Mouse (Mus musculus): ENCODE measurements around the gene Cwc27. TPM values are rescaled to one million over a fixed set of nuclear protein-coding genes. Genes with fewer than 3 reads are reported as not detected.

The Cwc27 gene
- 27.9 and 29.1 TPM in 2 replicates for polyA plus RNA-seq (2016; fragmentation: Nextera tagmentation; extraction: Ambion mirVana)

DNA sequence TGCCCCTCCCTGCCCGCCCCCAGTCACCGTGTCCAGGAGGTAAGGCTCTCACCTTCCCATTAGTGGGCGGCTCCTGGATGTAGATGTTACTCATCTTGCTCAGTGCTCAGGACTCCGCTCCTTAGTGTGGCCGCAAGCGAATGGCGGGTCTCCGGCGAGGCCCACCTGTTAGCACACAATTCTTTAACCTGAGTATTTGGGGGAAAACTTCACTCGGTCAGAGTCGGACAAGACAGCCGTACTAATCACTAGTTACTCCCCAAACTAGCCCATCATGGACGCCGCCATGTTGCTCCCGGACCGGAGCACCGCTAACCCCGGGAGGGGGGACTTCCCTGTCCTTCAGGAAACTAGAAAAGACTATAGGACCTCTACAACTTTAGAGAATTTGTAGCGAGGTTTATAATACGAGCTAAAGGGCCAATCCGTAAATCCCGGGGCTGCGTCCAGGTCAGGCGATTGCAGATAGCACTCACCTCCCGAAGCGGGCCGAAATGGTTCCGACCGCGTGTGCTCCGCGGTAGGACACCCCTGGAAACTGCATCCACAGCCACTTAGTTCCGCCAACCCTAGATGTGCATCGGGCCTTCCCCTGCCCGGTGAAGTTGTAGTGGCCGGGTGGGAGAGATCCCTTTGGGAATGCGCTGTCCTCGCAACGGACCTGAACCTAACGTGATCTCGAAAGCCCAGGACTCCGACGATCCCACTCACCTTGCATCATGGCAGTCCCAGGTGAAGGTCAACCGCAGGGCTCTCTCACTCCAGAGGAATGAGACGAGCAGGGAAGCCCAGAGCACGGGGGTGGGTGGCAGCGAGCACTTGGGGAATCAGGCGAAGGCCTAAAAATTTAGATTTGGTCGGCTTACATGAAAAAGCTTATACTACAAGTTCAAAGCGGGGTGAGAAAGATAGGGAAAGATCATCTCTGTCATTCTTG is at the start of gene Cwc27:
Cwc27 (minus strand) TSS at position 508 of the 937 bp plus-strand sequence.
- peak within 1 kb of the TSS; percentile 71 for H3K4me3 ChIP-seq
- 1% methylated on average over 50 of the region's 50 CpGs for WGBS
- DNase-seq (ENCODE audit: low spot score): peak; percentile 83
- peaks cover 26% of the 10 kb centered on the region for H3K4me1 ChIP-seq (replicated peaks)
- peak within 1 kb of the TSS; percentile 98 for H3K27ac ChIP-seq
- H3K36me3 ChIP-seq: 0 out of 2 replicates have a peak, but pooled peaks cover 3% of the 10 kb centered on the region
- no peaks in the 10 kb centered on the region for H3K27me3 ChIP-seq (ENCODE audit: insufficient read depth, poor library complexity, severe bottlenecking)
- no peaks in the 10 kb centered on the region for H3K9me3 ChIP-seq

DNA sequence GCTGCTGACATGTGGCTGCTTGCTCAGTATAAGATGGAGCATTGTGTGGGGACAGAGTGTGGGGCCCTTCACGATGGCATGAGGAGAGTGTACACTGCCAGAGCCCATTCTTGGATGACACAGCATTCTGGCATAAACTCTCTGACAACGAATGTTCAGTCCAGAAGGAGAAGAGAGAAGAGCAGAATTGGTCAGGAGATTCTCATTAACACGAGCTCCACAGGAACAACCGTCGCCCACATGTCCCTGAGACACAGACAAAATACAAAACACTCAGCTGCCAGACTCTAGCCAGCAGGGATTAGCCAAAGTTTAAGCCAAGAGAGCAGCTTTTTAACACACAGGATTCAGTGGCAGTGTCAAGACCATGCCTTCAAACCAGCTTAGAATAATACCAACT is 49.8 kb upstream of the Cwc27 start:
- H3K27me3 ChIP-seq (ENCODE audit: insufficient read depth, poor library complexity, severe bottlenecking): peaks cover 35% of the 10 kb centered on the region
- H3K27ac ChIP-seq: no peak overlapping the region
- DNase-seq (ENCODE audit: low spot score): no peak
- H3K4me1 ChIP-seq (replicated peaks): peaks cover 10% of the 10 kb centered on the region
- 90% methylated on average over 5 of the region's 5 CpGs for WGBS
- no peak overlapping the region for H3K4me3 ChIP-seq
- H3K36me3 ChIP-seq: no peaks in the 10 kb centered on the region
- no peaks in the 10 kb centered on the region for H3K9me3 ChIP-seq

DNA sequence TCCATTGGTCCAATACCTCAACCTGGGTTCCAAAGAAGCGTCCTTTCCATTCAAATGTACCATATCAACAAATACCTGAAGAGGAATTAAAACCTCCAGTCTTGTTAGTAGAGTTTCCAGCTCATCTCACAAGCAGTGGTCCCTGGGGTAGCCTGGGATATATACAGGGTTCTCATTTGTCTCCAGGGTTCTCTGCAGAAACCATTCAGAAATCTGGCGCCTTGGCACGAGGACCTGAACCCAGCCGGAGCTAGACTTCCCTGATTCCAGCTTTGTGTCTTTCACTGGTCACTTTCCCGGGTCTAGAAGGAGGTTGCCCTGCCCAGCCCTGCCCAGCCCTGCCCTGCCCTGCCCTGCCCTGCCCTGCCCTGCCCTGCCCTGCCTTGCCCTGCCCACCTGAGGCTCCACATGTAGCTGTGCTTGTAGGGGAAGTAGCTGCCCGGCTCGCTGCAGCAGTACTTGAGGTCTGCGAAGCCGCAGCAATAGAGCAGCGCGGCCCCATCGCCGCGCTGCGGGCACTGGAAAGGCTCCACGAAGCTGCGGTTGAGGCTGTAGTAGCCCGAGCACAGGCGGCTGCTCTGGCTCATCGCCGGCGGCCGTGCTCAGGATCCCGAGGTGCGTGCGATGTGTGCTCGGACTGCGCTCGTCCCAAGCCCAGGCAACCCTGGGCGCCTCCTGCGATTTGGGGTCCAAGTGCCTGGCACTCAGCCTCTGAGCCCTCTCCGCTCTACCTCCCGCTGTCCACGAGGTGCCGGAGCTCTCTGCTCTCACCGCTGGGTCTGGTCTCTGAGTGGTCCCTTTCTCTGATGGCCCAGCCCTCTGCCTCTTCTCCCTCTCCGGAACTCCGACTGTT is 46.4 kb upstream of the Cwc27 start, which contains the start of gene Shisal2b:
Shisal2b (minus strand) TSS at position 767 of the 853 bp plus-strand sequence.
- H3K27me3 ChIP-seq (ENCODE audit: insufficient read depth, poor library complexity, severe bottlenecking): peaks cover 37% of the 10 kb centered on the region
- no peaks in the 10 kb centered on the region for H3K36me3 ChIP-seq
- DNase-seq (ENCODE audit: low spot score): peak; percentile 55
- H3K9me3 ChIP-seq: no peaks in the 10 kb centered on the region
- peak within 1 kb of the TSS; percentile 60 for H3K4me3 ChIP-seq
- 5% methylated on average over 38 of the region's 38 CpGs for WGBS
- peak within 1 kb of the TSS; percentile 76 for H3K27ac ChIP-seq
- peaks cover 10% of the 10 kb centered on the region for H3K4me1 ChIP-seq (replicated peaks)

DNA sequence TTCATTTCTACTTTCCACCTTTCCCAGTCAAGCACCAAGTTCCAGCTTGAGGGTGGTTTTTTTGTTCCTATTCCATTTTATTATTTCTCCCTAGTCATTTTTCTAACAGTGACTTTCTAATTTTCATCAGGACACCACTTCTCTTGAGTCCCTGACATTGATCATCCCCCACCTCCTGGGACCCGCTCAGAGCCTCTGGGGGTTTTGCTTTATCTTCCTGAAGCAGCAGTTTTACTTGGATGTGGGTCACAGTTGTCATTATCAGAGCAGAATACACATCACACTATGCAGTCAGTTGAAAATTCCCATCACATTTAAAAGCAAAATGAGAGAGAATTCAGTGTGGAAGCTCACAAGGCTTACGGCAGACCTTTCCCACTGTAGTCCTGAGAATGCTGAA is 36.7 kb upstream of the Cwc27 start:
- DNase-seq (ENCODE audit: low spot score): no peak
- no peak overlapping the region for H3K27ac ChIP-seq
- no peaks in the 10 kb centered on the region for H3K4me1 ChIP-seq (replicated peaks)
- 90% methylated on average over 2 of the region's 2 CpGs for WGBS
- H3K9me3 ChIP-seq: no peaks in the 10 kb centered on the region
- no peak overlapping the region for H3K4me3 ChIP-seq
- H3K36me3 ChIP-seq: no peaks in the 10 kb centered on the region
- H3K27me3 ChIP-seq (ENCODE audit: insufficient read depth, poor library complexity, severe bottlenecking): no peaks in the 10 kb centered on the region

DNA sequence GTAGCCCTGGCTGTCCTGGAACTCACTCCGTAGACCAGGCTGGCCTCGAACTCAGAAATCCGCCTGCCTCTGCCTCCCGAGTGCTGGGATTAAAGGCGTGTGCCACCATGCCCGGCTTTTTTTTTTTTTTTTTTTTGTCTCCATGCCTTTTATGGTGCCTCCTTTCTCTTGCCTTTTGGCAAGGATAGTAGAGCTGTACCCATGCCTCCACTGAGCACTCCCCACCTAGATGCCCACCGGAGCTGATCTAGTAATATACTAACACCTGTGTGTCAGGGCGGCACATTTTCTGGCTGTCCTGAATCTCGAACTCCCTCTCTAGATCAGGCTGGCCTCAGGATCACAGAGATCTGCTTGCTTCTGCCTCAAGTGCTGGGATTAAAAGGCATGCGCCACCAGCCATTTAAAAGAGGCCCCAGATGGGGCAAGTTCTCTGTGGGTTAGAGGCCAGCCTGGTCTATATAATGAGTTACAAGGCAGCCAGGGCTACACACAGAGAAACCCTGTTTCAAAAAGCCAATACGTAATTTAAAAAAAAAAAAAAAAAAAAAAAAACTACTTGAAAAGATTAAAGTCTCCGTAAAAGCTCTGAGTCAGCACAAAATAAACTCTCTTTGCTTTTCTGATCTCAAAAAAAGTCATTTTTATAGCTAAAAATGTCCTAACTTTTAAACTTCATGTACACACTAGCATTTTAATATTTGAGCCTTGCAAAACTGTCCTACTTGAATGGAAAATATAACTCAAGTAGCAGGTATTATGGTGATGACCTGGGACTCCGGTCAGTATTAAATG is 26.6 kb upstream of the Cwc27 start:
- H3K27ac ChIP-seq: no peak overlapping the region
- DNase-seq (ENCODE audit: low spot score): no peak
- H3K9me3 ChIP-seq: no peaks in the 10 kb centered on the region
- no peaks in the 10 kb centered on the region for H3K27me3 ChIP-seq (ENCODE audit: insufficient read depth, poor library complexity, severe bottlenecking)
- H3K4me1 ChIP-seq (replicated peaks): no peaks in the 10 kb centered on the region
- 83% methylated on average over 13 of the region's 13 CpGs for WGBS
- H3K4me3 ChIP-seq: no peak overlapping the region
- peaks cover 4% of the 10 kb centered on the region for H3K36me3 ChIP-seq

DNA sequence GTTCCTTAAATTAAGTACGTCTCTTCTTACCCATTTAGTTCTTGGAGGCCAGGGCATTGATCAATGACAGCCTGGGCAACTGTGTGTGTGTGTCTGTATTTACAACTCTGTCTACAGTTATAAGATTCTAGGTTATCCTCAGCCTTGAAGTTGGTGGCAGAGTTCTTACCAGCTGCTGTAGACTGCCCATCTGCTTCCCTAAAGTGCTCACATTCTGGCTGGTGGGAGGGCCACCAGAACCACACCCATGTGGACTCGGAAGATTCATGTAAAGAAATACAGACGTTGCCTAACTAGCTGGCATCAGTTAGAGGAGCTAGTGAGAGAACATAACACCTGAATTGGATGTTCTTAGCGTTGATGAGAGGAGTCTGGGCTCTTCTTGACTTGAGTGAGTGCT is 25.0 kb upstream of the Cwc27 start:
- WGBS: 83% methylated on average over 4 of the region's 4 CpGs
- Histone ChIP-seq H3K27ac (no peak overlapping the region), H3K36me3 (peaks cover 19% of the 10 kb centered on the region), H3K4me3 (no peak overlapping the region), H3K4me1 (replicated peaks) (no peaks in the 10 kb centered on the region), H3K27me3 (ENCODE audit: insufficient read depth, poor library complexity, severe bottlenecking) (no peaks in the 10 kb centered on the region), H3K9me3 (no peaks in the 10 kb centered on the region)
- no peak for DNase-seq (ENCODE audit: low spot score)

DNA sequence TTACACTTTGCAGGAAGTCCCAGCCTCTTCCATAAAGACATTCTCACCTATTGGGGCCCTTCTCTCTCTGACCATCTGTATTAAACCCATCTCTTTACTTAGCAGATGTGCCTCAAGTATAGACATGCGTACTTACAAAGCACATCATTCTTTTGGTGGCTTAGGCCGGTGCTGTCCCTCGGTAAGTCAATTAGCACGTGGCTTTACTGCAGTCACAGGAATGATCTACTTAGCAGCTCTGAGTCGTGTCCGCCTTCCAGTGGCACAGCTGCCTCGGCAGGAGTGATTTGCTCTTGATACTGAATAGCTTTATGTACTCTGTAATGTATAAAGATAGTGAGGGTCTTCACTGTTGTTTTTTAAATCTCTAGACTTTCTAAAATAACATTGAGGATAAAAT is 20.7 kb upstream of the Cwc27 start:
- Histone ChIP-seq H3K27me3 (ENCODE audit: insufficient read depth, poor library complexity, severe bottlenecking) (no peaks in the 10 kb centered on the region), H3K4me1 (replicated peaks) (no peaks in the 10 kb centered on the region), H3K4me3 (no peak overlapping the region), H3K27ac (no peak overlapping the region), H3K9me3 (no peaks in the 10 kb centered on the region), H3K36me3 (peaks cover 56% of the 10 kb centered on the region)
- no peak for DNase-seq (ENCODE audit: low spot score)
- WGBS: 87% methylated on average over 7 of the region's 7 CpGs

DNA sequence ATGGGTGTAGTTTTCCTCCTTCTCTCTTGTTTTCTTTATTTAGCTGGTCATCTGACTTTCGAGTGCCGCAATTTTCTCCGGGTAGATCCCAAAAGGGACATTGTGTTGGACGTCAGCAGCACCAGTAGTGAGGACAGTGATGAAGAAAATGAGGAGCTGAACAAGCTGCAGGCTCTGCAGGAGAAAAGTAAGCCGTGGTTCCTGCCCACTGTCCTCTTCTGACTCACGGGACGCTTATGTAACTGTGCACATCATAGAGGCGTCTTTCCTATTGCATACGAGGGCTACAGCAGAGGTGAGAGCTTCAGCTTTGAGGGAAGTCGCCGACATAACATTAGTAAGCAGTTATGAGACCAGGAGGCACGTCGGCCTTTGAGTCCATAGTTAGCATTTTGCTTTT is 15.9 kb upstream of the Cwc27 start:
- Histone ChIP-seq H3K4me1 (replicated peaks) (no peaks in the 10 kb centered on the region), H3K9me3 (peaks cover 2% of the 10 kb centered on the region; the same call in 1 of the 2 replicates), H3K4me3 (no peak overlapping the region), H3K36me3 (peaks cover 89% of the 10 kb centered on the region), H3K27me3 (ENCODE audit: insufficient read depth, poor library complexity, severe bottlenecking) (no peaks in the 10 kb centered on the region), H3K27ac (no peak overlapping the region)
- 89% methylated on average over 13 of the region's 13 CpGs for WGBS
- DNase-seq (ENCODE audit: low spot score): no peak

DNA sequence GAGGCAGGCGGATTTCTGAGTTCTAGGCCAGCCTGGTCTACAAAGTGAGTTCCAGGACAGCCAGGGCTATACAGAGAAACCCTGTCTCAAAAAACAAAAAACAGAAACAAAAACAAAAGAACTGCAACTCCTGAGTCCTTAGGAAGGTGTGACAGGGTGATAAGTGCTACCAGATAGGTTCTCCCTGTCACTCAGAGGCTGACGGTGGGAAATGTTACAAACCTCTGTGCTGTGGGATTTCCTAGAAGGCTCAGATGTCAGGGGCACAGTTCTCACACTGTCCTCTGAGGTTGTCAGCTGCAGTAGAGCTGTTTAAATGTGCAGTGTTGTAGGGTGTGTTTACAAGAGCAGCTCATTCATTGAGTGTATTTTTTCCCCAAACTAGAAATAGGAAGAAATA is 8.5 kb upstream of the Cwc27 start:
- DNase-seq (ENCODE audit: low spot score): no peak
- WGBS: 82% methylated on average over 2 of the region's 2 CpGs
- Histone ChIP-seq H3K4me3 (no peak overlapping the region), H3K36me3 (peaks cover 43% of the 10 kb centered on the region), H3K4me1 (replicated peaks) (peaks cover 13% of the 10 kb centered on the region), H3K27ac (no peak overlapping the region), H3K27me3 (ENCODE audit: insufficient read depth, poor library complexity, severe bottlenecking) (no peaks in the 10 kb centered on the region), H3K9me3 (peaks cover 10% of the 10 kb centered on the region; the same call in 1 of the 2 replicates)

DNA sequence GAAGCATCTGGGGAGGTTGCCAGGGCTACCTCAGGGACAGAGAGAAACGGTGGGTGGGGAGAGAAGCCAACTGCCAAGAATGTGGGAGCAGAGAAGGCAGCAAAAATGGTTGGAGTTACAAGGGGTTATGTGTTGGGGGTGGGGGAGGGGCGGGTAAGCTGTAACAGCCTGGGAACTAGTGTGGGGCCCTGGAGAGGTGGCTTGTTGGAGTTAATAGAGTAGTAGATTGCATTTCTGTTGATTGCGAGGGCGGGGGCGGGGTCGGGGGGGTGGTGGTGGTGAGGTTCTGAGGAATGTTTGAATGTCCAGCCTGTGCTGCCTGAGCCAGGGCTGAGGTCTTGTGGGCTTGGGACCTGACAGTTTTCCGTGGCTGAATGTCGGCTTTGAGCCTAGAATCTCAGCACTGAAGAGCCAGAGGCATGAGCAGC is 5.5 kb upstream of the Cwc27 start:
- peaks cover 15% of the 10 kb centered on the region for H3K36me3 ChIP-seq
- H3K27me3 ChIP-seq (ENCODE audit: insufficient read depth, poor library complexity, severe bottlenecking): no peaks in the 10 kb centered on the region
- 32% methylated on average over 8 of the region's 8 CpGs for WGBS
- peaks cover 4% of the 10 kb centered on the region; the same call in 1 of the 2 replicates for H3K9me3 ChIP-seq
- peak overlapping the region; percentile 24; the same call in 1 of the 2 replicates for H3K4me3 ChIP-seq
- peak; percentile 42 for DNase-seq (ENCODE audit: low spot score)
- H3K4me1 ChIP-seq (replicated peaks): peaks cover 24% of the 10 kb centered on the region
- H3K27ac ChIP-seq: peak overlapping the region; percentile 59; the same call in 1 of the 2 replicates

DNA sequence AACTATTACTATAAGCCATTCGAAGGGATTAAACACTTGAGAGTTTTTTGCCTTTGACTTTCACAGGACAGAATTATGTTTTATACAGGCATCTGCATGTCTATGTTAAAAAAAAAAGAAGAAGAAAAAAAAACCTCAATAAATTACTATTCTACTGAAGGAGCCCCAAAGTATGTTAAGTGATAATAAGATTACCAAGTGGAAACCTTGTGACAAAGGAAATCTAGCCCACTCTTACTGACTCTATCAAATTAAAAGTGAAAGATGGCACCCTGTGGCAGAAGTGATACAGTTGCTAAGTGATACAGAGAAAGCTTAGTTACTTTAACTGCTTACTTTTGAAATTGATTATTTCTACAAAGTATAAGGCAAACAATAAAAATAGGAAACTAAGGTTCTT is 5.0 kb upstream of the Cwc27 start:
- WGBS: 89% methylated on average over 1 of the region's 1 CpGs
- no peak for DNase-seq (ENCODE audit: low spot score)
- no peak overlapping the region for H3K4me3 ChIP-seq
- H3K27ac ChIP-seq: no peak overlapping the region
- peaks cover 10% of the 10 kb centered on the region for H3K36me3 ChIP-seq
- H3K9me3 ChIP-seq: peaks cover under 1% of the 10 kb centered on the region; the same call in 1 of the 2 replicates
- no peaks in the 10 kb centered on the region for H3K27me3 ChIP-seq (ENCODE audit: insufficient read depth, poor library complexity, severe bottlenecking)
- H3K4me1 ChIP-seq (replicated peaks): peaks cover 24% of the 10 kb centered on the region

DNA sequence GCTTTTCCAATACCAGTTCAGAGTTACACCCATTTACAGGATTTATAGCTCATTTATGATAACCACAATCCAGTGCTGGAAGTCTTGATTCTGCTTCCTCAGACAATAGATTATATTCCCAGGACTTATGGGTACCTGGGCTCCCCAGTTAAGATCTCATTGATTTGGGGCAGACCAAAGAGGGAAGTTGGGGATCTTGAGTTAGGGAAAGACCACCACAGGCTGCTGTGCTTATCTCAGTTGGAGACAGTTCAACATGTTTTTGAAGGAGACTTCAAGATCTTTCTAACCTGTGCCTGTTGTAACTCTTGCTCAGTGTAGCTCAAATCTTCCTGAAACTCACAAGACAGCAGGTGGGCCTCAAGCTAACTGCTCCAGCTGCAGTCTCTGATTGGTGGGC is 4.2 kb upstream of the Cwc27 start:
- peaks cover 9% of the 10 kb centered on the region; the same call in 1 of the 2 replicates for H3K36me3 ChIP-seq
- H3K27ac ChIP-seq: no peak overlapping the region
- no peaks in the 10 kb centered on the region for H3K27me3 ChIP-seq (ENCODE audit: insufficient read depth, poor library complexity, severe bottlenecking)
- H3K4me3 ChIP-seq: no peak overlapping the region
- DNase-seq (ENCODE audit: low spot score): no peak
- peaks cover 27% of the 10 kb centered on the region for H3K4me1 ChIP-seq (replicated peaks)
- no peaks in the 10 kb centered on the region for H3K9me3 ChIP-seq

Measured in hindbrain, embryonic 10.5 days (tissue).